Mouse (Mus musculus): Measurements from ENCODE around the gene Gjb1. TPM values are rescaled to one million over a fixed set of nuclear protein-coding genes. Genes with fewer than 3 reads are reported as not detected.
A peak's percentile ranks its signal among the peaks of the same experiment; 100 is the strongest.

Gene Gjb1
- polyA plus RNA-seq, 1 experiment from 2014 or later = not detected

DNA sequence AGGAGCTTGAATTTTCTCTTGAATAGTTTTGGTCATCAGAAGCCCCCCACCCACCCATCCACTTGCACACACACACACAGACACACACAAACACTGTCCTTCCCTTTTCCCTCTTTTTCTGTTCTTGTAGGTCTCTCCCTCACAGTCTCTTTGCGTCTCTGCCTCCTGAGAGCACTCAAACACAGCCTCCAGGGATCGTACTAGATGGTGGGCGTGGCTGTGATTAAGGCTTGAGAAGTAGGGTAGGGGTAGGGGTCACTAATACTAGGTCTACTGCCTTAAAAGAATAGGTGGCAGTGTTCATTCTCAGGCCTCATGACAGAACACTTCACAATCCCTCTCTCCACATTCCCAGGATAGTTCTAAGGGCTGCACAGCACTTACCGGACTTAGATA, 44.5 kb downstream of the Gjb1 start, which contains the start of gene Zmym3:
Gene Zmym3, minus strand, starts transcription at position 150 of the 396 bp plus-strand sequence.
- Histone ChIP-seq H3K27me3 (ENCODE audit: low read depth, poor library complexity, severe bottlenecking) (peaks cover 64% of the 10 kb centered on the region), H3K4me1 (peaks cover 19% of the 10 kb centered on the region), H3K4me3 (peak within 1 kb of the TSS; percentile 67), H3K27ac (replicated peaks) (peak within 1 kb of the TSS; percentile 86), H3K36me3 (peaks cover 10% of the 10 kb centered on the region), H3K9me3 (replicated peaks) (no peaks in the 10 kb centered on the region)
- no peak for DNase-seq (ENCODE audit: low spot score)
- WGBS = 20% methylated on average over 4 of the region's 4 CpGs

DNA sequence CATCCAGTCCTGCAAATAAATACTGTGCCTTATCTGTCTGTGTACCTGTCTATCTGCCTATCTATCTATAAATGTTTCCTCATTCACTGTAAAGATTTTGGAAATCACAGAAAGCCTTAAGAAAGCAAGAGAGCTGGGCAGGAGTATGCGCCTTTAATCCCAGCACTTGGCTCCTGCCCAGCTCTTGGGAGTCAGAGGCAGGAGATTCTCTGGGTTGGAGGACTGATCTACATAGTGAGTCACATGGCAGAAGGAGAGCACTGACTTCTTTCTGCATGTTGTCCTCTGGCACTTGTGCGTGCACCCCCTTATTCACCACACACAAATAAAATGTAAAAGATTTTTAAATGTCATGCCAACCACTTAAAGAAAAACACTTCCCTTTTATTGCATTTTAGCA, 47.3 kb downstream of the Gjb1 start:
- Histone ChIP-seq H3K27ac (replicated peaks) (no peak overlapping the region), H3K4me3 (no peak overlapping the region), H3K27me3 (ENCODE audit: low read depth, poor library complexity, severe bottlenecking) (peaks cover 36% of the 10 kb centered on the region), H3K36me3 (no peaks in the 10 kb centered on the region), H3K9me3 (replicated peaks) (no peaks in the 10 kb centered on the region), H3K4me1 (peaks cover 14% of the 10 kb centered on the region)
- DNase-seq (ENCODE audit: low spot score) = no peak
- 80% methylated on average over 2 of the region's 2 CpGs for WGBS

DNA sequence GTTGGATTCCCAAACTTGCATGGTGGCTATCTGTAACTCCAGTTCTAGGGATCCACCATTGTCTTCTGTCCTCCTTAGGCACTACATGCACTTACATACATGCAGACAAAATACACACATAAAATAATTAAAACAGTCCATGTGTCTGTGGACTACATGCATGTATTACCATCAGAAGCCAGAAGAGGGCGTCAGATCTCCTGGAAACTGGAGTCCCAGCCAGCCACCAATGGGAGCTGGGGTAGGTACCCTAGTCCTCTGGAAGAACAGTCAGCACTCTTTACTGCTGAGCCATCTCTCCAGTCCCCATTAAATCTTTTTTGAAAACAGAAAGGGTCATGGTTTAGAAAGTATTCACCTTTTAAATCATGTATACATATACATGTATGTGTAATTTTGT, 51.6 kb downstream of the Gjb1 start:
- peaks cover 21% of the 10 kb centered on the region for H3K36me3 ChIP-seq
- WGBS = 4% methylated on average over 1 of the region's 1 CpGs
- no peak overlapping the region for H3K27ac ChIP-seq (replicated peaks)
- peaks cover 10% of the 10 kb centered on the region for H3K4me1 ChIP-seq
- peaks cover 13% of the 10 kb centered on the region; the same call in 1 of the 2 replicates for H3K27me3 ChIP-seq (ENCODE audit: low read depth, poor library complexity, severe bottlenecking)
- DNase-seq (ENCODE audit: low spot score) = no peak
- no peaks in the 10 kb centered on the region for H3K9me3 ChIP-seq (replicated peaks)
- no peak overlapping the region for H3K4me3 ChIP-seq

DNA sequence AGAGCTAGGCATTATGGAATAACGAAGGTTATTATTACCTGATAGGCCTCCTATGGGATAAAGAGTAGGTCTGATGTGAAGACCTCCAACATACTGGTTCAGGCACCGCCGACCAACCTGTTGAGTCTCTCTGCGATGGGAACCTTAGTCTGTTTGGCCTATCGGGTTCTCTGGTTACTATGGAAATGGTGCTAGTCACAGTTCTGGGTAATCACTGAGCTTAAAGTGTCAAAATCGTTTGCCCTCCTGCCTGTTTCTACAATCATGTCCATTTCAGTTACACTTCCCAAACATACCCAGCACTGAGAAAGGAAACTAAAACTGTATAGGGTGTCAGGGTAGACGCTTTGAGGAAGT, 52.6 kb downstream of the Gjb1 start:
- 23% methylated on average over 7 of the region's 7 CpGs for WGBS

DNA sequence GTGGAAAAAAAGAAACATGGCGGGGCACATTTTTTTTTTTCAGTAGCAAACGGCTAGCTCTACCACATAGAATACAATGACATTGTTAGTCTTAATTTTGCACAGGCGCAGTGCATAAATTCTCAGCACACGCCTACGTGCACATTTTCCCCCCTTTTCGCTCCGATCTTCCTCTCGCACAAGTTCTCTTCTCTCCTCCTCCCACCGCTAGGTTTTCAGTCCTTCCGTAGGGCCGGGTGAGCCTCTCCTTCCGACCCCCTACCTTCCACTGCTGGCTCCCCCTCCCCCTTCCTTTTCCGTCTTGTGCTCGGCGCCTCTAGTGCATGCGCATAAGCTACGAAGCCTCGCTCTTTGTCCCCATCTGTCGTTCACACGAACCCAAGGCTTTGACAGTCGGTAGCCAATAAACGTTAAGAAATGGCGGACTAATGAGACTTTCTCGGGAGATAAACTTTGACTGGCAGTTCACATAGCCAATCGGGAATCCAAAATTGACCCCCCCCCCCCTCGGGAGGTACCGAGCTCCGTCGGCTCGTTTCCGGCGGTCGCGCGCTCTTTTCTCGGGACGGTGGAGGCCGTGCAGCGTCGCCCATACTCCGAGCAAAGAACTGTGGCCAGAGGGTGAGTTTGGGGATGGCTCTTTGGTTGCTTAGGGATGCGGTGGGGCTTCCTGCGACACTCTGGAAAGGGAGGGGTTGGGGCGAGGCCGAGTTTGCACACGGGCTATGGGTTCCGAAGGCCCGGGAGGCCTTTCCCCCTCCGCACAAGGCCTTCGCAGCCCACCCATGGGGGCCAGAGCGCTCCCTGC, 53.2 kb downstream of the Gjb1 start, which contains the start of gene Nono:
Gene Nono, plus strand, starts transcription at position 177 of the 808 bp plus-strand sequence.
- 15% methylated on average over 51 of the region's 51 CpGs for WGBS
- DNase-seq (ENCODE audit: low spot score) = peak; percentile 88

More for the DNA sequence above, 52.6 kb downstream of the Gjb1 start:
- DNase-seq (ENCODE audit: low spot score) = peak; percentile 20
- Histone ChIP-seq H3K27me3 (ENCODE audit: low read depth, poor library complexity, severe bottlenecking) (peaks cover 8% of the 10 kb centered on the region; the same call in 1 of the 2 replicates), H3K9me3 (replicated peaks) (no peaks in the 10 kb centered on the region), H3K27ac (replicated peaks) (peak overlapping the region; percentile 96), H3K4me1 (peaks cover 10% of the 10 kb centered on the region), H3K36me3 (peaks cover 31% of the 10 kb centered on the region), H3K4me3 (peak overlapping the region; percentile 71)

DNA sequence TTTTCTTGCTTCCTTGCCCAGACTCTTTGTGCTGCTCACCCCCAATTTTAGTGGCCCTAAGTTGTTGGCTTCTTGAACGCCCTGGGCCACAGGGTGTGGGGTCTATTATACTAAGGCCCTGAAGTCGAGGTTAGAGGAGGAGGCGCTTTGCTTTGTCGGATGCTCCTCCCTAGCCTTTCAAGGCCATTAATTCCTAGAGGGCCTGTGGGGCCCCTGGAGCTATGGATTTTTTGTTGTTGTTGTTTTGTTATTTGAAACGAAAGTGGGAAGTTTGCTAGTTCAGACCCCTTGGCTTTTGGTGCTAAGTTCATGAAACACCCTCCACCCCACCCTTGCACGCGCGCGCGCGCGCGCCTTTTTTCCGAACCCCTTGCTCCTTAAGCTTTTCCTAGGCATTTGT, 53.8 kb downstream of the Gjb1 start:
- Histone ChIP-seq H3K4me1 (peaks cover 10% of the 10 kb centered on the region), H3K27ac (replicated peaks) (peak overlapping the region; percentile 96), H3K36me3 (peaks cover 41% of the 10 kb centered on the region), H3K9me3 (replicated peaks) (no peaks in the 10 kb centered on the region), H3K4me3 (peak overlapping the region; percentile 71), H3K27me3 (ENCODE audit: low read depth, poor library complexity, severe bottlenecking) (peaks cover 8% of the 10 kb centered on the region; the same call in 1 of the 2 replicates)
- DNase-seq (ENCODE audit: low spot score) = no peak
- 25% methylated on average over 14 of the region's 14 CpGs for WGBS

More for the DNA sequence above, 53.2 kb downstream of the Gjb1 start, which contains the start of gene Nono:
- H3K27ac ChIP-seq (replicated peaks) = peak within 1 kb of the TSS; percentile 96
- H3K4me1 ChIP-seq = peaks cover 10% of the 10 kb centered on the region
- no peaks in the 10 kb centered on the region for H3K9me3 ChIP-seq (replicated peaks)
- H3K4me3 ChIP-seq = peak within 1 kb of the TSS; percentile 71
- H3K36me3 ChIP-seq = peaks cover 36% of the 10 kb centered on the region
- H3K27me3 ChIP-seq (ENCODE audit: low read depth, poor library complexity, severe bottlenecking) = peaks cover 8% of the 10 kb centered on the region; the same call in 1 of the 2 replicates

Other genes with a start within 250 kb of the Gjb1 start
- gene Snx12, start 153.8 kb upstream of the Gjb1 start, polyA plus RNA-seq (2016; fragmentation: Nextera tagmentation; extraction: Ambion mirVana) = 63.8 and 68.5 TPM in 2 replicates
- gene Foxo4, start 121.8 kb upstream of the Gjb1 start, polyA plus RNA-seq (2016; fragmentation: Nextera tagmentation; extraction: Ambion mirVana) = 1.1 and 1.7 TPM in 2 replicates
- gene Gm614, start 112.4 kb upstream of the Gjb1 start, polyA plus RNA-seq (2016; fragmentation: Nextera tagmentation; extraction: Ambion mirVana) = not detected in 2 replicates
- 3.0 and 4.1 TPM in 2 replicates for gene Il2rg, start 108.1 kb upstream of the Gjb1 start, polyA plus RNA-seq (2016; fragmentation: Nextera tagmentation; extraction: Ambion mirVana)
- gene Gm20489, start 107.4 kb upstream of the Gjb1 start, polyA plus RNA-seq (2016; fragmentation: Nextera tagmentation; extraction: Ambion mirVana) = not detected in 2 replicates
- 30.8 and 39.4 TPM in 2 replicates for gene Med12, start 102.3 kb upstream of the Gjb1 start, polyA plus RNA-seq (2016; fragmentation: Nextera tagmentation; extraction: Ambion mirVana)
- gene Nlgn3, start 77.2 kb upstream of the Gjb1 start, polyA plus RNA-seq (2016; fragmentation: Nextera tagmentation; extraction: Ambion mirVana) = 7.8 and 15.6 TPM in 2 replicates
- gene Zmym3, start 44.5 kb downstream of the Gjb1 start, polyA plus RNA-seq (2016; fragmentation: Nextera tagmentation; extraction: Ambion mirVana) = 16.6 and 22.3 TPM in 2 replicates
- gene Nono, start 52.9 kb downstream of the Gjb1 start, polyA plus RNA-seq (2016; fragmentation: Nextera tagmentation; extraction: Ambion mirVana) = 618 and 658 TPM in 2 replicates
- 2.3 and 2.7 TPM in 2 replicates for gene Itgb1bp2, start 72.7 kb downstream of the Gjb1 start, polyA plus RNA-seq (2016; fragmentation: Nextera tagmentation; extraction: Ambion mirVana)
- 19.3 and 21.8 TPM in 2 replicates for gene Taf1, start 156.4 kb downstream of the Gjb1 start, polyA plus RNA-seq (2016; fragmentation: Nextera tagmentation; extraction: Ambion mirVana)